Mouse (Mus musculus): Measurements from ENCODE around the gene Gimap8. TPM values are rescaled to one million over a fixed set of nuclear protein-coding genes. Genes with fewer than 3 reads are reported as not detected.

Gene Gimap8
- polyA plus RNA-seq, 1 experiment, result 0.01 TPM

DNA sequence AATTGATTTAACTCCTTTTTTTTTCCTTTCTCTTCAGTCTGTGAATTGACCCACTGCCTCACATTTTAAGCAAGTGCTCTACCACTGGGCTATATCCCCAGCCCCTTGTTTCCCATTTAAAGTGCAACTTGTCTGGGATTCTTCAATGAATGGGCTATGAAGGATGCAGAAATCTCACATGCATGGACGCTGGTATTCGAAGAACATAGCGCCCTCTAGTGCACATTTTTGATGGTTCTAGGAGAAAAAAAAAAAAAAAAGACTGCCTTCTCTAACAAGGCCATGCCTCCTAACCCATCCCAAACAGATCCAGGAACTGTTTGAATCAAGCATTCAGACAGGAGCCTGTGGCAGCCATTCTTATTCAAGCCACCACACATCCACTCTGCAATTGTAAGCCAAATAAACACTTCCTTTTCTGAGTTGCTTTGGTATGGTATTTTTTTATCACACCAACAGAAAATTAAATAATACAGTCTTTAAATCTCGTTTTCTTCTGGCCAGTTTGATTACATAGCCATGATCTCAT, 4.2 kb upstream of the Gimap8 start:
- H3K4me3 ChIP-seq, result no peak overlapping the region
- no peaks in the 10 kb centered on the region for H3K79me2 ChIP-seq (ENCODE audit: control insufficient read depth, insufficient read depth)
- H3ac ChIP-seq (ENCODE audit: control insufficient read depth, insufficient read length), result no peak overlapping the region
- H3K4me2 ChIP-seq (ENCODE audit: low read depth), result no peak overlapping the region
- peaks cover 6% of the 10 kb centered on the region for H3K27me3 ChIP-seq (ENCODE audit: control insufficient read depth, insufficient read depth, insufficient read length)
- TF ChIP-seq TCF3 (IDR thresholded peaks at IDR 0.05; ENCODE audit: insufficient read length, low read depth) (no peak), MYOG (IDR thresholded peaks at IDR 0.05; ENCODE audit: control insufficient read depth in 1 of 3, insufficient read depth in 1 of 3, insufficient read length in 2 of 3, low read depth in 2 of 3) (no peak), SRF (IDR thresholded peaks at IDR 0.05; ENCODE audit: control insufficient read depth, insufficient read length, low read depth) (no peak), REST (IDR thresholded peaks at IDR 0.05; ENCODE audit: insufficient read depth, insufficient read length) (no peak), E2F4 (IDR thresholded peaks at IDR 0.05; ENCODE audit: insufficient read depth) (no peak), CEBPB (IDR thresholded peaks at IDR 0.05; ENCODE audit: insufficient read depth, poor library complexity, severe bottlenecking) (no peak), USF1 (IDR thresholded peaks at IDR 0.05; ENCODE audit: low read depth) (no peak), TCF12 (IDR thresholded peaks at IDR 0.05; ENCODE audit: insufficient read depth, poor library complexity, severe bottlenecking) (no peak), POLR2AphosphoS2 (IDR thresholded peaks at IDR 0.05; ENCODE audit: insufficient read length, low read depth) (no peak), MYOD1 (IDR thresholded peaks at IDR 0.05; ENCODE audit: control insufficient read depth in 1 of 3, insufficient read length in 2 of 3, low read depth in 2 of 3) (no peak), POLR2A (IDR thresholded peaks at IDR 0.05; ENCODE audit: insufficient read length, low read depth) (no peak), MAX (IDR thresholded peaks at IDR 0.05; ENCODE audit: low read depth) (no peak)
- no peaks in the 10 kb centered on the region for H3K36me3 ChIP-seq (ENCODE audit: control insufficient read depth, insufficient read depth)

DNA sequence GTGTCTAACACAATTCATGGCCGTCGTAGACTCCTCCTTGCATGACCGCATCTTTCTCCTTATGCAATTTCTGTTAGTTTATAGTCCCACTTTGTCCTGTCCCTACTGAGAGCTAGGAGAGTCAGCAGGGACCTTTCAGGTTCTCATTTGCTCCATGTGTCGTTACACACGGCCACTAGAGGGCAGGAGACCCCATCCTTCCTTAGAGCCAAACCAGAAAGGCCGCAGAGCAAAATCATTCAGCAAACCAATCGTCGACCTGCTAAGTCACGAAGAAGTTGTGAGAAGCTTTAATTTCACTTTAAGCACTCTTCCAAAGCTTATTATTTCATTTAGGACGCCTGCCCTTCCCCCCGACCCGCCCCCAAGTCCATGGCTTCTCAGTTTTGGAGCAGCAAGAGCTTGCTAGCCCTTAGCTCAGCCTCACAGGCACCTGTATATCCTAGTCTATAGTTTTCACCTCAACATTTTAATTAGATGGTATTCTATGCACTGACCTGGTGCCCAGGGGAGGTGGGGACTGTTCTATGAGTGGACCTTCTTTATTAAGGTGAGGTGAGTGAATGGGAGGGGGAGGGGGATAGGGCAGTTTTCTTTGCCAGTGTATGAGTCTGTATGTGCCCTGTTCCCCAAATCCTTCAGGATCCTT, 1.2 kb upstream of the Gimap8 start:
- no peaks in the 10 kb centered on the region for H3K36me3 ChIP-seq (ENCODE audit: control insufficient read depth, insufficient read depth)
- no peaks in the 10 kb centered on the region for H3K79me2 ChIP-seq (ENCODE audit: control insufficient read depth, insufficient read depth)
- H3ac ChIP-seq (ENCODE audit: control insufficient read depth, insufficient read length), result no peak overlapping the region
- no peak for TF ChIP-seq MYOD1 (IDR thresholded peaks at IDR 0.05; ENCODE audit: control insufficient read depth in 1 of 3, insufficient read length in 2 of 3, low read depth in 2 of 3)
- no peak for TF ChIP-seq POLR2AphosphoS2 (IDR thresholded peaks at IDR 0.05; ENCODE audit: insufficient read length, low read depth)
- no peak for TF ChIP-seq MYOG (IDR thresholded peaks at IDR 0.05; ENCODE audit: control insufficient read depth in 1 of 3, insufficient read depth in 1 of 3, insufficient read length in 2 of 3, low read depth in 2 of 3)
- no peak for TF ChIP-seq CEBPB (IDR thresholded peaks at IDR 0.05; ENCODE audit: insufficient read depth, poor library complexity, severe bottlenecking)
- no peak for TF ChIP-seq MAX (IDR thresholded peaks at IDR 0.05; ENCODE audit: low read depth)
- no peak for TF ChIP-seq SRF (IDR thresholded peaks at IDR 0.05; ENCODE audit: control insufficient read depth, insufficient read length, low read depth)
- TF ChIP-seq E2F4 (IDR thresholded peaks at IDR 0.05; ENCODE audit: insufficient read depth), result no peak
- TF ChIP-seq TCF12 (IDR thresholded peaks at IDR 0.05; ENCODE audit: insufficient read depth, poor library complexity, severe bottlenecking), result no peak
- TF ChIP-seq POLR2A (IDR thresholded peaks at IDR 0.05; ENCODE audit: insufficient read length, low read depth), result no peak
- no peak for TF ChIP-seq REST (IDR thresholded peaks at IDR 0.05; ENCODE audit: insufficient read depth, insufficient read length)
- TF ChIP-seq TCF3 (IDR thresholded peaks at IDR 0.05; ENCODE audit: insufficient read length, low read depth), result no peak
- TF ChIP-seq USF1 (IDR thresholded peaks at IDR 0.05; ENCODE audit: low read depth), result no peak
- no peak overlapping the region for H3K4me3 ChIP-seq
- H3K4me2 ChIP-seq (ENCODE audit: low read depth), result peak overlapping the region; percentile 10
- H3K27me3 ChIP-seq (ENCODE audit: control insufficient read depth, insufficient read depth, insufficient read length), result peaks cover 6% of the 10 kb centered on the region

DNA sequence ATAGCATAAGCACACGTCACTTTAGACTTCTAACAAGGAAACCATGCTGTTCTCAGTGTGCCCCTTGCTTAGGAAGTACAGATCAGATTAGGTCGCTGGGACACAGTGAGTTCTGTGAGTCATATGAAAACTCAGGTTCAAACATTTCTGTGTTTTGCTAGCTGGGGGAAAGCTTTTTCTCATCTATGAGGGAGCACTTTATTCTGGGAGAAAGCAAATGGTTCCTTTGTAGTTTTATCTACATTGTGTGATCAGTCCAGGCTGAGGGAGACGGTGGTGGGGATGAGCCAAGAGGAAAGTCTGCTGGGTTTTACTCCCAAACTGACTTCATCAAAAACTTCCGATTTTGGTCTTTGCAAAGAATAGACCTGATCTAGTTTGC, 734 bp upstream of the Gimap8 start:
- TF ChIP-seq POLR2AphosphoS2 (IDR thresholded peaks at IDR 0.05; ENCODE audit: insufficient read length, low read depth), result no peak
- no peak for TF ChIP-seq MYOG (IDR thresholded peaks at IDR 0.05; ENCODE audit: control insufficient read depth in 1 of 3, insufficient read depth in 1 of 3, insufficient read length in 2 of 3, low read depth in 2 of 3)
- no peak for TF ChIP-seq TCF12 (IDR thresholded peaks at IDR 0.05; ENCODE audit: insufficient read depth, poor library complexity, severe bottlenecking)
- TF ChIP-seq E2F4 (IDR thresholded peaks at IDR 0.05; ENCODE audit: insufficient read depth), result no peak
- peaks cover 6% of the 10 kb centered on the region for H3K27me3 ChIP-seq (ENCODE audit: control insufficient read depth, insufficient read depth, insufficient read length)

GRCm38 (mm10) chr6:48647611-48648010, 577 bp downstream of the Gimap8 start:
- no peak overlapping the region for H3K4me3 ChIP-seq
- H3K27me3 ChIP-seq (ENCODE audit: control insufficient read depth, insufficient read depth, insufficient read length), result peaks cover 6% of the 10 kb centered on the region
- TF ChIP-seq TCF12 (IDR thresholded peaks at IDR 0.05; ENCODE audit: insufficient read depth, poor library complexity, severe bottlenecking), result no peak
- no peak for TF ChIP-seq TCF3 (IDR thresholded peaks at IDR 0.05; ENCODE audit: insufficient read length, low read depth)
- TF ChIP-seq MYOG (IDR thresholded peaks at IDR 0.05; ENCODE audit: control insufficient read depth in 1 of 3, insufficient read depth in 1 of 3, insufficient read length in 2 of 3, low read depth in 2 of 3), result no peak
- no peak for TF ChIP-seq POLR2A (IDR thresholded peaks at IDR 0.05; ENCODE audit: insufficient read length, low read depth)
- TF ChIP-seq E2F4 (IDR thresholded peaks at IDR 0.05; ENCODE audit: insufficient read depth), result no peak
- no peak for TF ChIP-seq USF1 (IDR thresholded peaks at IDR 0.05; ENCODE audit: low read depth)
- no peak for TF ChIP-seq REST (IDR thresholded peaks at IDR 0.05; ENCODE audit: insufficient read depth, insufficient read length)
- TF ChIP-seq CEBPB (IDR thresholded peaks at IDR 0.05; ENCODE audit: insufficient read depth, poor library complexity, severe bottlenecking), result no peak
- TF ChIP-seq SRF (IDR thresholded peaks at IDR 0.05; ENCODE audit: control insufficient read depth, insufficient read length, low read depth), result no peak
- TF ChIP-seq MAX (IDR thresholded peaks at IDR 0.05; ENCODE audit: low read depth), result no peak
- no peak for TF ChIP-seq MYOD1 (IDR thresholded peaks at IDR 0.05; ENCODE audit: control insufficient read depth in 1 of 3, insufficient read length in 2 of 3, low read depth in 2 of 3)
- TF ChIP-seq POLR2AphosphoS2 (IDR thresholded peaks at IDR 0.05; ENCODE audit: insufficient read length, low read depth), result no peak
- H3K79me2 ChIP-seq (ENCODE audit: control insufficient read depth, insufficient read depth), result no peaks in the 10 kb centered on the region
- no peaks in the 10 kb centered on the region for H3K36me3 ChIP-seq (ENCODE audit: control insufficient read depth, insufficient read depth)
- H3ac ChIP-seq (ENCODE audit: control insufficient read depth, insufficient read length), result no peak overlapping the region
- no peak overlapping the region for H3K4me2 ChIP-seq (ENCODE audit: low read depth)

More for the DNA sequence above, 734 bp upstream of the Gimap8 start:
- no peak overlapping the region for H3K4me2 ChIP-seq (ENCODE audit: low read depth)
- H3K79me2 ChIP-seq (ENCODE audit: control insufficient read depth, insufficient read depth), result no peaks in the 10 kb centered on the region
- no peak overlapping the region for H3ac ChIP-seq (ENCODE audit: control insufficient read depth, insufficient read length)
- no peak overlapping the region for H3K4me3 ChIP-seq
- no peaks in the 10 kb centered on the region for H3K36me3 ChIP-seq (ENCODE audit: control insufficient read depth, insufficient read depth)
